Mouse (Mus musculus) liver, postnatal 0 days (tissue): ENCODE measurements around the gene Ppp1r12a.

Source experiments
- CTCF ChIP-seq: sonication (generic); IDR thresholded peaks from 2 replicates; pipeline ENCODE4 v1.5.1; 2016; ENCODE audit warnings: antibody characterized with exemption, low read depth
- EP300 ChIP-seq: IDR thresholded peaks from 2 replicates; pipeline ENCODE4 v1.6.1; 2016; ENCODE audit warnings: antibody characterized with exemption, low read depth, mild to moderate bottlenecking

DNA sequence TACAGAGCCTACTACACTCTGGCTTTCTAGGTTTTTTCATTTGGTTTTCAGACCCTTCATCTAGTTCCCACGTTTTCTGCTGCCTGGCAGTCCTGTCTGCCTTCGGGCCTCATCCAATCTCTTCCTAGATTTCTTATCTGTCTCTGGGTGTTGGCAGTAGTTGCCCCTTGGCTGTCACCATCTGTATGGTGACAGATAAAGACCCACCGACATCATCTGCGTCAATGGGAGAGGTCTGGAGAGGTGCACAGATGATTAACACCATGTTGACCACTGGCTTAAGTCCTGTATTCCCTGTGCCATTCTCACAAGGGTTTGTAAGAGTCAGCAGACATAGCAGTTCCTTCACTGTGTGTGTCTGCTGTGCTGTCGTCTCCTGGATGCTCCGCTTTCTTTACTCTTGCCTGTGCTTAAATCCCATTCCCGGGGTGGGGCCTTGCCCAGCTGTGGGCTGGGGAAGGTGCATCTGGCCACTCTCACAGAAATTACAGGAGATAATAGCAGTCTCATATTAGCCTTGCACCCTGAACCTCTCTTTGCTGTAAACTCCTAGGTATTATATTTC, 93.9 kb downstream of the Ppp1r12a start:
- TF ChIP-seq CTCF (no peak), EP300 (peak; percentile 61)
